Mouse (Mus musculus) liver, postnatal 0 days (tissue): ENCODE results near the gene 9030025P20Rik.

Source experiments
- CTCF ChIP-seq: sonication (generic); IDR thresholded peaks from 2 replicates; pipeline ENCODE4 v1.5.1; 2016; ENCODE audit warnings: antibody characterized with exemption, low read depth
- EP300 ChIP-seq: IDR thresholded peaks from 2 replicates; pipeline ENCODE4 v1.6.1; 2016; ENCODE audit warnings: antibody characterized with exemption, low read depth, mild to moderate bottlenecking

DNA sequence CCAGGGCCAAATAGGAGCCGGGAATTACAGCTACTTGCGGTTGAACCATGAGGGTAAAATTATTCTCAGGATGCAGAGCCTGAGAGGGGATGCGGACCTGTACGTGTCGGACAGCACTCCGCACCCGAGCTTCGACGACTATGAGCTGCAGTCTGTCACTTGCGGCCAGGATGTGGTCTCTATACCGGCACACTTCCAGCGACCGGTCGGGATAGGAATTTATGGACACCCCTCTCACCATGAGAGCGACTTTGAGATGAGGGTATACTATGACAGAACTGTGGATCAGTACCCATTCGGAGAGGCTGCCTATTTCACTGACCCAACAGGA, 34.6 kb upstream of the 9030025P20Rik start:
- TF ChIP-seq CTCF (no peak), EP300 (no peak)
